Mouse (Mus musculus) intestine, embryonic 15.5 days (tissue): ENCODE measurements at regions not wholly inside any gene's neighbourhood (a gene's known extent, or its start where the extent isn't known, plus 50 kb on each side); places are given as distances from the start of the nearest gene placed in this dataset.

ENCODE experiments used
- ATAC-seq: fragments of 200-750 bp; cut with Nextera tagmentation; 2 replicates; pipeline ENCODE4 v1.8.0; 2017; ENCODE audit warnings: moderate TSS enrichment, moderate library complexity
- H3K27ac ChIP-seq: fragments of 300-500 bp; sonication (generic); 2 replicates; pipeline ENCODE4 v1.5.1; 2015; ENCODE audit warnings: mild to moderate bottlenecking, inconsistent platforms
- H3K27me3 ChIP-seq: fragments of 300-500 bp; sonication (generic); replicated peaks from 2 replicates; pipeline ENCODE4 v1.6.1; 2015; ENCODE audit warnings: inconsistent platforms
- H3K36me3 ChIP-seq: fragments of 300-500 bp; sonication (generic); 2 replicates; pipeline ENCODE4 v1.6.1; 2015; ENCODE audit warnings: inconsistent platforms
- H3K4me1 ChIP-seq: fragments of 300-500 bp; sonication (generic); replicated peaks from 2 replicates; pipeline ENCODE4 v1.6.1; 2015; ENCODE audit warnings: inconsistent platforms
- H3K4me2 ChIP-seq: fragments of 300-500 bp; sonication (generic); replicated peaks from 2 replicates; pipeline ENCODE4 v1.6.1; 2015; ENCODE audit warnings: mild to moderate bottlenecking, inconsistent platforms
- H3K4me3 ChIP-seq: fragments of 300-500 bp; sonication (generic); replicated peaks from 2 replicates; pipeline ENCODE4 v1.5.1; 2015; ENCODE audit warnings: inconsistent platforms
- H3K9ac ChIP-seq: fragments of 300-500 bp; sonication (generic); 2 replicates; pipeline ENCODE4 v1.6.1; 2015; ENCODE audit warnings: inconsistent platforms
- H3K9me3 ChIP-seq: fragments of 300-500 bp; sonication (generic); 2 replicates; pipeline ENCODE4 v1.6.1; 2016; ENCODE audit warnings: inconsistent platforms
- WGBS: fragments of 180-500 bp; shearing (Covaris S2); methylation state at CpG from one replicate; pipeline ENCODE4 v1.1.7; 2015; 5-methylcytosine and 5-hydroxymethylcytosine counted together

DNA sequence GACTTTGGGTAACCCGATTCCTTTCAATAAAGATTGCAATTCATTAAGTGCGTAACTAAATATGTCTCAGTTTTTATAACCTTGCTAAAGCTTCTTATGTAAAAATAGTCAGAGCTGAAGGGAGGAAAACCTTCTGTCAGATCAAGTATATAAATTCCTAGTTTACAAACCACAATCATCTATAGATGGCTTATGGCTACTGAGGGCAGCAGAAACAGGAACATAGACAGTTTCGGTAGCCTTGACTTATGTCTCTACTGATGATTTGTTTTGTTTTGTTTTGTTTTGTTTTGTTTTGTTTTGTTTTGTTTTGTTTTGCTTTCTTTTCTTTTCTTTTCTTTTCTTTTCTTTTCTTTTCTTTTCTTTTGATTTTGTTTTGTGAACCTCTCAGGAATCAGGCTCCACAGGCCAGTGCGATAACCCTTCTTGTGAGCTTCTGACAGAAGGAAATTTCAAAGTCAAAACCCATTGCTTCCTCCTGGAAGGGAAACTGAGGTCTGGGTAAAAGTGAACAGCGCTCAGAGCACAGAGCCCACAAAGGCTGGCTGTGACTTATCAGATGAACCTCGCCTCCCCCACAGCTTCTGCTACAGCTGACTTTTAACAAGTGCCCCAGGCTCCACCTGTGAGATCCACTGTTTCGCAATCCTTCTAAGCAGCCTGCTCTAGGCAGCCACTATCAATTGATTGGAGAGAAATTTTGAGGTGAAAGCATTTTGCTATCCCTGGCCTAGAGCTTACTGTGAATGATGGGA is 391.8 kb upstream of the Zfp462 start:
- WGBS = 81% methylated on average over 7 of the region's 7 CpGs
- no peaks in the 10 kb centered on the region for H3K9me3 ChIP-seq
- ATAC-seq = no peak

GRCm38 (mm10) chr4:54563075-54563474 is 381.8 kb upstream of the Zfp462 start:
- H3K27ac ChIP-seq = no peak overlapping the region
- H3K27me3 ChIP-seq = no peaks in the 10 kb centered on the region
- whole genome bisulfite sequencing = 85% methylated on average over 1 of the region's 1 CpGs
- H3K9me3 ChIP-seq = no peaks in the 10 kb centered on the region
- H3K36me3 ChIP-seq = no peaks in the 10 kb centered on the region
- H3K4me2 ChIP-seq = no peak overlapping the region
- H3K4me1 ChIP-seq = no peaks in the 10 kb centered on the region
- no peak overlapping the region for H3K4me3 ChIP-seq
- H3K9ac ChIP-seq = no peak overlapping the region
- no peak for ATAC-seq

More for the DNA sequence above, 391.8 kb upstream of the Zfp462 start:
- H3K27me3 ChIP-seq = no peaks in the 10 kb centered on the region
- no peak overlapping the region for H3K27ac ChIP-seq
- no peak overlapping the region for H3K9ac ChIP-seq
- H3K4me2 ChIP-seq = no peak overlapping the region
- no peak overlapping the region for H3K4me3 ChIP-seq
- H3K36me3 ChIP-seq = no peaks in the 10 kb centered on the region
- no peaks in the 10 kb centered on the region for H3K4me1 ChIP-seq

DNA sequence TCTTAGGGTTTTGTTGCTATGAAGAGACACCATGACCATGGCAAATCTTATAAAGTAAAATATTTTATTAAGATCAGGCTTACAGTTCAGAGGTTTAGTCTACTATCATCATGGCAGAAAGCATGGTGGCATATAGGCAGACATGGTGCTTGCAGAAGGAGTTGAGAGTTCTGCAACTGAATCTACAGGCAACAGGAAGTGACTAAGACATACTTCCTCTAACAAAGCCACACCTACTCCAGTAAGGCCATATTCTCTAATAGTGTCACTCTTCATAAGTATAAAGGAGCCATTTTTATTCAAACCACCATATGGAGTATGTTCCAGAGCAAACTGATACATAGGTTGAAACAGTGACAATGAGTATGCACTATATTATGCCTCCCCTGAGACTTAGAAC is 371.7 kb upstream of the Zfp462 start:
- Histone ChIP-seq H3K9me3 (no peaks in the 10 kb centered on the region), H3K4me1 (no peaks in the 10 kb centered on the region), H3K27ac (no peak overlapping the region), H3K36me3 (no peaks in the 10 kb centered on the region), H3K27me3 (no peaks in the 10 kb centered on the region), H3K9ac (no peak overlapping the region), H3K4me2 (no peak overlapping the region), H3K4me3 (no peak overlapping the region)
- no peak for ATAC-seq

DNA sequence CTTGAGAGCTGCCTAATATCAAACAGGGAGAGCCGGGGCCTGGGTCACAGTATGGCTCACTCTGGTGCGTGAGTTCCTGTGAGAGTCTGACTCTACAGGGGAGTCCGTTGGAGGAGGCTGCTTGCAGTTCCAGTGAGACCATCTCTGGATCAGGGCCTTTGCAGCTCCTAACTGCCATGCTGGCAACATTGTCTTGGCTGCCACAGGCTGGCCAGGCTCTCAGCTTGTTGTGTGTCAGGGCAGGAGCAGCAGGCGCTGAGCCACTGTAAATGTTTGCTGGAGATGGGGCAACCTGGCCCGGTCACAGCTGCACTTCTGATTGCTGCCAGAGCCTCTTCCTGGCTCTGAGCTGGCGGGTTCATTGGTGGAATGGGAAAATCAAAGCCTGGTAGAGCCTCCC is 357.7 kb upstream of the Zfp462 start:
- no peaks in the 10 kb centered on the region for H3K9me3 ChIP-seq
- no peak overlapping the region for H3K4me3 ChIP-seq
- H3K36me3 ChIP-seq = no peaks in the 10 kb centered on the region
- no peak overlapping the region for H3K9ac ChIP-seq
- H3K27ac ChIP-seq = no peak overlapping the region
- H3K4me2 ChIP-seq = no peak overlapping the region
- no peak for ATAC-seq
- no peaks in the 10 kb centered on the region for H3K27me3 ChIP-seq
- WGBS = 63% methylated on average over 6 of the region's 6 CpGs
- no peaks in the 10 kb centered on the region for H3K4me1 ChIP-seq

GRCm38 (mm10) chr4:54588704-54589103 is 356.1 kb upstream of the Zfp462 start:
- no peaks in the 10 kb centered on the region for H3K9me3 ChIP-seq
- WGBS = 68% methylated on average over 6 of the region's 6 CpGs

DNA sequence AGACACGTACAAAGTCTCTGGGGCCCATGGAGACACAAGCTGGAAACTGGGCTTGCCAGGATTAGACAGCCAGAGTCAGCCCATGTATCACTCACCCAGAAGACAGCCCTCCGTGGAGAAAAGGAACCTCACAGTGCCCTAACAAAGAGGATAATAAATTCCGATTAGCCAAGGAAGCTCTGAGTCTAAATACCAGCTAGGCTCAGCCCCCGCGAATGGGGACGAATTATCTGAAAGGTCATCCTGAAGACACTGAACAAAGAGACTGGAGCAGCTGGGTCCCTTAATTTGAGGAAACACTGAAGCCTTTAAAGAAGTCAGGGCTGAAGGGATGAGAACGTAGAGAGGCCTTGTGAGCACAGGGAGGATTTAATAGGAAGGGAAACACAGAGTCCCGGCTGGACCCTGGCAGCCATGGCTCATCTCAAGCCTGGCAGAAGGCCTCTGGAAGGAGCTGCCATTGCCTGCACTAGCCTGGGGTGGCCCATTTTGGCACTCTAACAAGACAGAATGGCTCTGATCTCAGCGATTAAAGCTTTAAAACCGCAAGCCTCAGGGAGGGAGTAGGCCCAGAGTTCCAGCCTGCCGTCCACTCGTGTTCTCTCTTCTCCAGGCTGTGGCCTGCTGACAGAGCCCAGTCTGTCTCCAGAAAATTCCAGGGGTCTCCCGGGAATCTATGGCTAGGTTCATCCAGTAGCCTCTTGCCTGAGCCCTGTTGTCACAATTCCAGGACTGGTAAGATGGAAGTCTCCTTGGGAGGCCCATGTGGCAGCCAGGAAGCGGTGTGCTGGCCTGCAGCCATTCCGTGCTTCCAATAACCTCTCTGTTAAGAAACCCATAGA is 343.0 kb upstream of the Zfp462 start:
- no peak for ATAC-seq
- WGBS = 61% methylated on average over 15 of the region's 15 CpGs
- Histone ChIP-seq H3K4me3 (no peak overlapping the region), H3K27me3 (no peaks in the 10 kb centered on the region), H3K27ac (no peak overlapping the region), H3K9me3 (no peaks in the 10 kb centered on the region), H3K4me1 (no peaks in the 10 kb centered on the region), H3K36me3 (no peaks in the 10 kb centered on the region), H3K9ac (no peak overlapping the region), H3K4me2 (no peak overlapping the region)

More at GRCm38 (mm10) chr4:54588704-54589103, 356.1 kb upstream of the Zfp462 start:
- no peak overlapping the region for H3K4me2 ChIP-seq
- no peaks in the 10 kb centered on the region for H3K4me1 ChIP-seq
- no peak overlapping the region for H3K9ac ChIP-seq
- ATAC-seq = no peak
- no peaks in the 10 kb centered on the region for H3K36me3 ChIP-seq
- no peaks in the 10 kb centered on the region for H3K27me3 ChIP-seq
- H3K4me3 ChIP-seq = no peak overlapping the region
- H3K27ac ChIP-seq = no peak overlapping the region

DNA sequence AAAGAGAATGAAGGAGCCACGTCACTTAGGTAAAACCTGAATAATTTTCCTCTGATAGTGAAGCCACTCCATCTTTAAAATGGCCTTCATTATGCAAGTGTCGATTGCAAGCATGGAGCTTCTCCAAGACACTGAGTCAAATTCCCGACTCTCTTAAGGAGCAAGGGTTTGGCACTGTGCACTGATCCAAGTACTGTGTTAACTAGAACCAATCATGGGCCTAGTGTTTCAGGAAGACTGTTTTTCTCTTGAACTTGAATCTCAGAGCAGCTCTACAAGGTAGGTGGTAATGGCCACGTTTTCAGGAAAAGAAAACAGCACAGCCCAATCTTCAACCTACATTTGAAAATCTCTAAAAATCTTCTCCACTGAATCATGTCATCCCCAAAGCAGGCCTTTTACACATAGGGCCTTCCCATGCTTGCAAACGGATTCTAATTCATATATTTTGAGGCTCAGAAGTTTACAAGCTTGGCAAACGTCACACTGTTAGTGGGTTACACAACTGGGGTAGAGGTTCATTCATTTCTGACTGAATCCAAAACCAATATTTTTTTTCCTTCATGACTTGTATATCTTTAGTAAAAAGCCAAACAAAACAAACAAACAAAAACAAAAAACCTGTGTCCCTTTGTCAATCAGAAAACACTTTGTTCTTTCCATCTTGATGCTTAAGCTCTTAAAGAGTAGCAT is 342.2 kb upstream of the Zfp462 start:
- no peaks in the 10 kb centered on the region for H3K9me3 ChIP-seq
- H3K4me3 ChIP-seq = no peak overlapping the region
- no peak overlapping the region for H3K9ac ChIP-seq
- H3K4me2 ChIP-seq = no peak overlapping the region
- H3K36me3 ChIP-seq = no peaks in the 10 kb centered on the region
- WGBS = 83% methylated on average over 6 of the region's 6 CpGs
- H3K27ac ChIP-seq = no peak overlapping the region
- no peak for ATAC-seq
- no peaks in the 10 kb centered on the region for H3K27me3 ChIP-seq
- H3K4me1 ChIP-seq = no peaks in the 10 kb centered on the region

DNA sequence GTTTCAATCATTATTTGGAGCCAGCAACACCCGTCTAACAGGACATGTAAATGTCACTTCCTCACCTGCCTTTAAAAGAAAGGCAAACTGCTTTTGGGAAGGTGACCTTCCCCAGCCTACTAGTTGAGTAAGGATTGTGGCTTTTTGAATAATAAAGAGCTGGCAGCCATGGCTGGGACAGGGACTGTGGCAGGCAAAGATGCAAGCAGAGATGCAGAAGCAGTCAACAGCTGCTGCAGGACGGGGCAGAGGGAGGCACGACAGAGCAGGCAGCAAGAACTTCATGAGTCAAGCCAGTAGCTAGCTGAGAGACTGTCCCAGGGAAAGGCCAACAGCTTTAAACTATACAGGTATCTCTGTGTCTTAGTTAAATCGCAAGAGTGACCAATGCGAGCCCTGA is 334.7 kb upstream of the Zfp462 start:
- no peaks in the 10 kb centered on the region for H3K4me1 ChIP-seq
- no peak for ATAC-seq
- H3K27me3 ChIP-seq = no peaks in the 10 kb centered on the region
- no peak overlapping the region for H3K27ac ChIP-seq
- WGBS = 71% methylated on average over 5 of the region's 5 CpGs
- no peak overlapping the region for H3K4me2 ChIP-seq
- no peak overlapping the region for H3K9ac ChIP-seq
- no peaks in the 10 kb centered on the region for H3K36me3 ChIP-seq
- no peaks in the 10 kb centered on the region for H3K9me3 ChIP-seq
- no peak overlapping the region for H3K4me3 ChIP-seq

GRCm38 (mm10) chr4:54611990-54612980 is 332.6 kb upstream of the Zfp462 start:
- no peak overlapping the region for H3K27ac ChIP-seq
- H3K4me2 ChIP-seq = no peak overlapping the region
- H3K9me3 ChIP-seq = no peaks in the 10 kb centered on the region
- H3K9ac ChIP-seq = no peak overlapping the region
- ATAC-seq = no peak
- H3K36me3 ChIP-seq = no peaks in the 10 kb centered on the region
- no peaks in the 10 kb centered on the region for H3K4me1 ChIP-seq
- H3K27me3 ChIP-seq = no peaks in the 10 kb centered on the region
- WGBS = 70% methylated on average over 7 of the region's 7 CpGs
- no peak overlapping the region for H3K4me3 ChIP-seq

DNA sequence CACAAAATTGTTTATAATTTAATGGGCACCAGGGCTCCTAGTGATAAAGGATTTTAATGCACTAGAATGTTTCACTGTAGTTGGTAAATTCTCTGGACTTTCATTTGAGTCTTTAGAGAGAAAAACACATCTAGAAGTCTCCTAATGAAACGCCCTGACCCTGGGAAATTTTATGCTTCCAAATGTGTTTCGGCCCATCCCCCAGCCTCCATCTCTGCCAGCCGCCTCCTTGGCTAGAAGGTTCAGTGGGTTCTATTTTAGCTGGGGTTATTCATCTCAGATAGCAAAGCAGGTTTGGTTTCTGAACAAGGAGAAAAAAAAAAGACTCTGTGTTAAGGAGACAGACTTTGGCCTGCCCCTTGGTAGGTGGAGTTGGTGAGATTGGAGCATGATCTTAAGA is 331.8 kb upstream of the Zfp462 start:
- Histone ChIP-seq H3K9me3 (no peaks in the 10 kb centered on the region), H3K4me3 (no peak overlapping the region), H3K27ac (no peak overlapping the region), H3K9ac (no peak overlapping the region), H3K27me3 (no peaks in the 10 kb centered on the region), H3K36me3 (no peaks in the 10 kb centered on the region), H3K4me2 (no peak overlapping the region), H3K4me1 (no peaks in the 10 kb centered on the region)
- no peak for ATAC-seq
- WGBS = 73% methylated on average over 3 of the region's 3 CpGs

DNA sequence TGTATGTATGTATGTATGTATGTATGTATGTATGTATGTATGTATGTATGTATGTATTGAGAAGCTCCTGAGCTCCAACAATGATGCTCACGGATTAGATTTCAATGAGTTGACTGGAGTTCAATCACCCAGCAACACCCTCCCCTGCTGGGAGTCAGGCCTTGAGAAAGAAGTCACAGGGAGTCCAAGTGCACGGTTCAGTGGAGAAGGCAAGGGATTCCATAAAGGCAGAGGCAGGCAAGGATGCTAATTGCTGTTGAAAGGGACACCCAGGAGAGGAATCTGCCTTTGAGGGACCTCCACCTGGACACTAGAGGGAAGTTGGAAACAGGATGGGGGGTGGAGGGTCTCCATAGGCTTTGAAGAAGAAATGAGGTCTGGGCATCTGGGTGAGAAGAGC is 331.2 kb upstream of the Zfp462 start:
- Histone ChIP-seq H3K27ac (no peak overlapping the region), H3K9me3 (no peaks in the 10 kb centered on the region), H3K36me3 (no peaks in the 10 kb centered on the region), H3K9ac (no peak overlapping the region), H3K27me3 (no peaks in the 10 kb centered on the region), H3K4me1 (no peaks in the 10 kb centered on the region), H3K4me3 (no peak overlapping the region), H3K4me2 (no peak overlapping the region)
- WGBS = 84% methylated on average over 2 of the region's 2 CpGs
- no peak for ATAC-seq
